Mouse (Mus musculus): ENCODE measurements around the gene Ccdc6.

- TF ChIP-seq POLR2A (IDR thresholded peaks at IDR 0.05; ENCODE audit: control insufficient read depth in 1 of 2, insufficient read depth in 1 of 2, low read depth in 1 of 2, low read length in 2 of 2, poor library complexity in 1 of 2) (no peak), CTCF (IDR thresholded peaks at IDR 0.05 in 2 of 3, conservative IDR thresholded peaks at IDR 0.05 in 1 of 3; ENCODE audit: control insufficient read depth in 1 of 3, insufficient read depth in 1 of 3, low read depth in 2 of 3, low read length in 3 of 3, poor library complexity in 1 of 3, severe bottlenecking in 1 of 3) (no peak), MXI1 (IDR thresholded peaks at IDR 0.05; ENCODE audit: low read depth, low read length) (no peak), GABPA (IDR thresholded peaks at IDR 0.05; ENCODE audit: low read depth, low read length) (no peak), TCF12 (IDR thresholded peaks at IDR 0.05; ENCODE audit: low read depth, low read length) (no peak), ZKSCAN1 (IDR thresholded peaks at IDR 0.05; ENCODE audit: low read depth, low read length) (no peak), CHD1 (IDR thresholded peaks at IDR 0.05; ENCODE audit: low read depth, low read length) (no peak), GATA1 (IDR thresholded peaks at IDR 0.05; ENCODE audit: low read depth, low read length) (no peak), EP300 (IDR thresholded peaks at IDR 0.05; ENCODE audit: low read depth in 1 of 2, low read length in 2 of 2) (no peak), E2F4 (IDR thresholded peaks at IDR 0.05; ENCODE audit: borderline replicate concordance, low read depth, low read length) (no peak)
These were observed 77.7 kb downstream of the Ccdc6 start for GRCm38 (mm10) chr10:70174494-70175190.
